Mouse (Mus musculus): ENCODE data around the gene Vmn2r52.
"Not testable (repeated sequence)": the region's sequence is repeated elsewhere in the genome, so short reads cannot be mapped to it uniquely, and the experiment has no call there.

Gene Vmn2r52

DNA sequence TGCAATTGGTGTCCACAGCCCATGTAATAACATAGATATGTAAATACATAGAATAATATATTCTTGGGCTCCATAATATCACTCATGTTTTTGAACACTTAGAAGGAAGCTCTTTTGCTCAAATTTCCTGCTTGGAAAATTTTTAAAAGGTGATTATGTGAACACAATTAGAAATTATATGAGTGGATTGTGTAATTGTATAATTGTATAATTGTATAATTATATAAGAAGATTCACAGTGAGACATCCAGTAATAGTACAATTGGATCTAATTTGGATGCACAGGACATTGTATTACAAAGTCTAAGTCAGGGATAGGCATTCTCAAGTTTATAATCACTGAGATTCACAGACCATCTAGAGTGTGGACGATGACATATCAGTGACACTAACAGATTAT is at the start of gene Vmn2r52:
TSS of gene Vmn2r52 (minus strand) at position 101 of the 400 bp plus-strand sequence.
- no peak for DNase-seq (ENCODE audit: low spot score in 2 of 2)

DNA sequence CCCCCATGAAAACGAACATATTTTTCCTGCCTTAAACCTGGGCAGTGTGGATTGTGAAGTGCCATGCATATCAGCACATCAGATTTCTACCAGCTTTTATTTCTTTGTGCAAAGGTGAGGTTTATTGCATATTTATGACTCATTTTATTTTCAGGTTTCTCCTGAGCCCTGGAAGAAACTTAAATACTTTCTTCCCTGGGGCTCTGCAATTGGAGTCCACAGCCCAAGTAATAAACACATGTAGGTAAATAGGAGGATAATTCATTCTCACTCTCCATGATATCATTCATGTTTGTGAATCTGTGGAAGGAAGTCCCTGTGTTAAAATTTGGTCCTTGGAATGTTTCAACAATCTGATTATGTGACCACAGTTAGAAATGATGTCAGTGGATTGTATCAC is 70.7 kb downstream of the Vmn2r52 start, which contains the start of gene Vmn2r51:
TSS of gene Vmn2r51 (minus strand) at position 101 of the 400 bp plus-strand sequence.
- DNase-seq (ENCODE audit: low spot score in 2 of 2), result not testable (repeated sequence)

All from spleen, postnatal 4 days (tissue).